Mouse (Mus musculus) limb, embryonic 12.5 days (tissue): ENCODE data around the gene Cog2. TPM values are rescaled to one million over a fixed set of nuclear protein-coding genes. Genes with fewer than 3 reads are reported as not detected.

Experiments used
- ATAC-seq: fragments of 200-750 bp; cut with Nextera tagmentation; 2 replicates; pipeline ENCODE4 v1.8.0; 2017; ENCODE audit warnings: low read depth, moderate TSS enrichment; ENCODE audit not compliant: insufficient number of reproducible peaks, insufficient read depth, low FRiP score, low TSS enrichment
- H3K27ac ChIP-seq: fragments of 300-500 bp; sonication (generic); 2 replicates; pipeline ENCODE4 v1.5.1; 2016; ENCODE audit warnings: mild to moderate bottlenecking, moderate library complexity
- H3K27me3 ChIP-seq: fragments of 300-500 bp; sonication (generic); 2 replicates; pipeline ENCODE4 v1.6.1; 2016; ENCODE audit warnings: mild to moderate bottlenecking, moderate library complexity
- H3K36me3 ChIP-seq: fragments of 300-500 bp; sonication (generic); 2 replicates; pipeline ENCODE4 v1.6.1; 2016; ENCODE audit warnings: mild to moderate bottlenecking, moderate library complexity
- H3K4me1 ChIP-seq: fragments of 300-500 bp; sonication (generic); replicated peaks from 2 replicates; pipeline ENCODE4 v1.6.1; 2016
- H3K4me2 ChIP-seq: fragments of 300-500 bp; sonication (generic); 2 replicates; pipeline ENCODE4 v1.6.1; 2016; ENCODE audit warnings: mild to moderate bottlenecking, moderate library complexity
- H3K4me3 ChIP-seq: fragments of 300-500 bp; sonication (generic); replicated peaks from 2 replicates; pipeline ENCODE4 v1.5.1; 2016; ENCODE audit warnings: mild to moderate bottlenecking
- H3K9ac ChIP-seq: fragments of 300-500 bp; sonication (generic); replicated peaks from 2 replicates; pipeline ENCODE4 v1.6.1; 2016; ENCODE audit warnings: mild to moderate bottlenecking, moderate library complexity
- H3K9me3 ChIP-seq: fragments of 300-500 bp; sonication (generic); 2 replicates; pipeline ENCODE4 v1.6.1; 2016; ENCODE audit warnings: mild to moderate bottlenecking, moderate library complexity
- WGBS: fragments of 180-500 bp; shearing (Covaris S2); methylation state at CpG from one replicate; pipeline ENCODE4 v1.1.7; 2016; 5-methylcytosine and 5-hydroxymethylcytosine counted together
- polyA plus RNA-seq: library from polyadenylated mRNA; unstranded; fragments of >200 nt; fragmentation: Nextera tagmentation; extraction: Ambion mirVana; gene quantifications from 2 replicates; pipeline ENCODE4 v1.2.1, GENCODE M21; 2016

Gene Cog2
- polyA plus RNA-seq, 1 experiment from 2014 or later = 42.8 TPM

- Histone ChIP-seq H3K27me3 (no peaks in the 10 kb centered on the region), H3K27ac (no peak overlapping the region), H3K9ac (no peak overlapping the region), H3K9me3 (no peaks in the 10 kb centered on the region), H3K4me1 (no peaks in the 10 kb centered on the region), H3K36me3 (peaks cover 97% of the 10 kb centered on the region), H3K4me2 (no peak overlapping the region), H3K4me3 (no peak overlapping the region)
- no peak for ATAC-seq
- WGBS = 91% methylated on average over 7 of the region's 7 CpGs
Observed at GRCm38 (mm10) chr8:124546815-124547214, 26.2 kb downstream of the Cog2 start.

GRCm38 (mm10) chr8:124547269-124547668 lies 26.7 kb downstream of the Cog2 start:
- Histone ChIP-seq H3K9me3 (no peaks in the 10 kb centered on the region), H3K27ac (no peak overlapping the region), H3K9ac (no peak overlapping the region), H3K4me2 (no peak overlapping the region), H3K4me1 (no peaks in the 10 kb centered on the region), H3K36me3 (peaks cover 97% of the 10 kb centered on the region), H3K4me3 (no peak overlapping the region), H3K27me3 (no peaks in the 10 kb centered on the region)
- ATAC-seq = no peak
- 63% methylated on average over 11 of the region's 11 CpGs for WGBS

- no peaks in the 10 kb centered on the region for H3K4me1 ChIP-seq
- H3K36me3 ChIP-seq = peaks cover 95% of the 10 kb centered on the region
- no peaks in the 10 kb centered on the region for H3K9me3 ChIP-seq
- H3K27ac ChIP-seq = no peak overlapping the region
- no peak for ATAC-seq
- no peak overlapping the region for H3K4me3 ChIP-seq
- H3K9ac ChIP-seq = no peak overlapping the region
- no peak overlapping the region for H3K4me2 ChIP-seq
- no peaks in the 10 kb centered on the region for H3K27me3 ChIP-seq
- WGBS = 83% methylated on average over 1 of the region's 1 CpGs
Observed at GRCm38 (mm10) chr8:124548187-124548586, 27.6 kb downstream of the Cog2 start.

- whole genome bisulfite sequencing = 94% methylated on average over 15 of the region's 15 CpGs
- no peak overlapping the region for H3K4me2 ChIP-seq
- H3K36me3 ChIP-seq = peaks cover 66% of the 10 kb centered on the region
- no peak overlapping the region for H3K9ac ChIP-seq
- H3K4me1 ChIP-seq = no peaks in the 10 kb centered on the region
- no peaks in the 10 kb centered on the region for H3K27me3 ChIP-seq
- no peaks in the 10 kb centered on the region for H3K9me3 ChIP-seq
- ATAC-seq = no peak
- H3K27ac ChIP-seq = no peak overlapping the region
- no peak overlapping the region for H3K4me3 ChIP-seq
Observed at GRCm38 (mm10) chr8:124551011-124551661, 30.6 kb downstream of the Cog2 start.

GRCm38 (mm10) chr8:124555113-124555750 lies 34.7 kb downstream of the Cog2 start:
- Histone ChIP-seq H3K4me1 (no peaks in the 10 kb centered on the region), H3K4me2 (no peak overlapping the region), H3K4me3 (no peak overlapping the region), H3K27me3 (no peaks in the 10 kb centered on the region), H3K9ac (no peak overlapping the region), H3K9me3 (no peaks in the 10 kb centered on the region), H3K36me3 (peaks cover 28% of the 10 kb centered on the region), H3K27ac (no peak overlapping the region)
- ATAC-seq = no peak
- 80% methylated on average over 7 of the region's 7 CpGs for WGBS

GRCm38 (mm10) chr8:124556164-124556563 lies 35.6 kb downstream of the Cog2 start:
- Histone ChIP-seq H3K4me3 (no peak overlapping the region), H3K9me3 (no peaks in the 10 kb centered on the region), H3K4me1 (no peaks in the 10 kb centered on the region), H3K4me2 (no peak overlapping the region), H3K27me3 (no peaks in the 10 kb centered on the region), H3K9ac (0 out of 2 replicates have a peak overlapping the region, but pooled peaks have one; percentile 27), H3K27ac (no peak overlapping the region), H3K36me3 (peaks cover 18% of the 10 kb centered on the region)
- 88% methylated on average over 7 of the region's 7 CpGs for WGBS
- ATAC-seq = no peak

- H3K27me3 ChIP-seq = no peaks in the 10 kb centered on the region
- 89% methylated on average over 13 of the region's 13 CpGs for WGBS
- H3K36me3 ChIP-seq = peaks cover 14% of the 10 kb centered on the region
- no peak overlapping the region for H3K9ac ChIP-seq
- H3K4me1 ChIP-seq = no peaks in the 10 kb centered on the region
- ATAC-seq = no peak
- H3K27ac ChIP-seq = no peak overlapping the region
- no peak overlapping the region for H3K4me2 ChIP-seq
- no peak overlapping the region for H3K4me3 ChIP-seq
- H3K9me3 ChIP-seq = no peaks in the 10 kb centered on the region
Observed at GRCm38 (mm10) chr8:124556658-124557057, 36.1 kb downstream of the Cog2 start.

GRCm38 (mm10) chr8:124557476-124557875 lies 36.9 kb downstream of the Cog2 start:
- no peak overlapping the region for H3K9ac ChIP-seq
- 62% methylated on average over 5 of the region's 5 CpGs for WGBS
- no peak for ATAC-seq
- H3K27ac ChIP-seq = no peak overlapping the region
- no peak overlapping the region for H3K4me2 ChIP-seq
- no peak overlapping the region for H3K4me3 ChIP-seq
- no peaks in the 10 kb centered on the region for H3K4me1 ChIP-seq
- H3K9me3 ChIP-seq = no peaks in the 10 kb centered on the region
- peaks cover 3% of the 10 kb centered on the region; the same call in 1 of the 2 replicates for H3K27me3 ChIP-seq
- H3K36me3 ChIP-seq = peaks cover 5% of the 10 kb centered on the region

GRCm38 (mm10) chr8:124567126-124567525 lies 46.6 kb downstream of the Cog2 start:
- no peak overlapping the region for H3K9ac ChIP-seq
- no peak overlapping the region for H3K4me3 ChIP-seq
- 83% methylated on average over 6 of the region's 6 CpGs for WGBS
- no peak for ATAC-seq
- no peaks in the 10 kb centered on the region for H3K36me3 ChIP-seq
- no peak overlapping the region for H3K27ac ChIP-seq
- no peaks in the 10 kb centered on the region for H3K4me1 ChIP-seq
- H3K4me2 ChIP-seq = no peak overlapping the region
- H3K27me3 ChIP-seq = peaks cover 9% of the 10 kb centered on the region; the same call in 1 of the 2 replicates
- H3K9me3 ChIP-seq = no peaks in the 10 kb centered on the region

- H3K9ac ChIP-seq = no peak overlapping the region
- no peak overlapping the region for H3K27ac ChIP-seq
- no peaks in the 10 kb centered on the region for H3K36me3 ChIP-seq
- H3K4me2 ChIP-seq = no peak overlapping the region
- H3K27me3 ChIP-seq = peaks cover 5% of the 10 kb centered on the region; the same call in 1 of the 2 replicates
- H3K4me3 ChIP-seq = no peak overlapping the region
- no peaks in the 10 kb centered on the region for H3K9me3 ChIP-seq
- no peaks in the 10 kb centered on the region for H3K4me1 ChIP-seq
- ATAC-seq = no peak
- WGBS = 93% methylated on average over 3 of the region's 3 CpGs
Observed at GRCm38 (mm10) chr8:124567584-124567983, 47.0 kb downstream of the Cog2 start.

- no peak overlapping the region for H3K4me3 ChIP-seq
- no peak overlapping the region; the same call in 1 of the 2 replicates for H3K27ac ChIP-seq
- no peaks in the 10 kb centered on the region for H3K36me3 ChIP-seq
- H3K4me1 ChIP-seq = no peaks in the 10 kb centered on the region
- ATAC-seq = no peak
- H3K27me3 ChIP-seq = peaks cover 2% of the 10 kb centered on the region; the same call in 1 of the 2 replicates
- no peak overlapping the region for H3K4me2 ChIP-seq
- no peak overlapping the region for H3K9ac ChIP-seq
- 76% methylated on average over 2 of the region's 2 CpGs for WGBS
- no peaks in the 10 kb centered on the region for H3K9me3 ChIP-seq
Observed at GRCm38 (mm10) chr8:124569100-124569499, 48.5 kb downstream of the Cog2 start.
